Mouse (Mus musculus): ENCODE results near the gene Smtnl1. TPM values are rescaled to one million over a fixed set of nuclear protein-coding genes. Genes with fewer than 3 reads are reported as not detected.

Gene Smtnl1
- 0.25 and 0.38 TPM in 2 replicates for polyA plus RNA-seq (2015; fragmentation: Nextera tagmentation; extraction: Ambion mirVana)

- 47% methylated on average over 13 of the region's 13 CpGs for WGBS
- H3K27ac ChIP-seq: no peak within 1 kb of the TSS
These were observed at the start of gene Smtnl1 for GRCm38 (mm10) chr2:84822552-84822951. TSS of gene Smtnl1 (minus strand) at chr2:84822652.

DNA sequence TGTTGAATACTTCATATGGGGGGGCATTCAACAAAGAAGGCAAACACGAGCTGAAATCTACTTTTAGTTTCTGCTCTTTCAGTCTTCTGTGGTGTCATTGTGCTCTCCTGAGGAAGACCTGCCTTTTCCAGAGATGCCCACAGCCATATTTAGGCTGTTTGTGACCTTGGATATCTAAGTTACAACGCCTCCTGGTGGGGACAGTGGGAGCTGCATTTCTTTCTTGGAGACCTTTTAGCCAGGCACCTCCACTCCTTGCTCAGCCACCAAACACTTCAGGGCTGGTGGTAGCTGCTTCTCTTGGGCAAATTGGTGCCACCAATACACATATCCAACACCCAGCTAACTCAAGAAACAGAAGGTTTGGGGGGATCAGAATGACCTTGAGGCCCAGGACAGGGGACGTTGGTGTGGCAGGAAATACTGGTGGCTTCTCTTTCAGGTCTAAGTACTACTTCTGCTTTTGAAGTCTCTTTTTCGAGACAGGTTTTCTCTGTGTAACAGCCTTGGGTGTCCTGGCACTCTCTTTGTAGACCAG, 48.2 kb upstream of the Smtnl1 start:
- no peak for ATAC-seq (replicated peaks; ENCODE audit: insufficient number of reproducible peaks, insufficient read depth, low FRiP score, low read depth)
- Histone ChIP-seq H3K4me3 (no peak overlapping the region), H3K27me3 (peaks cover 96% of the 10 kb centered on the region), H3K9me3 (replicated peaks) (no peaks in the 10 kb centered on the region), H3K4me1 (replicated peaks) (peaks cover 18% of the 10 kb centered on the region), H3K4me2 (no peak overlapping the region), H3K27ac (no peak overlapping the region), H3K9ac (no peak overlapping the region), H3K36me3 (no peaks in the 10 kb centered on the region)
- WGBS: 52% methylated on average over 4 of the region's 4 CpGs

More at GRCm38 (mm10) chr2:84822552-84822951, at the start of gene Smtnl1:
- ATAC-seq (replicated peaks; ENCODE audit: insufficient number of reproducible peaks, insufficient read depth, low FRiP score, low read depth): no peak
- H3K4me3 ChIP-seq: no peak within 1 kb of the TSS
- H3K36me3 ChIP-seq: no peaks in the 10 kb centered on the region
- no peak within 1 kb of the TSS for H3K4me2 ChIP-seq
- peaks cover 3% of the 10 kb centered on the region; the same call in 1 of the 2 replicates for H3K27me3 ChIP-seq
- H3K9me3 ChIP-seq (replicated peaks): no peaks in the 10 kb centered on the region
- no peak within 1 kb of the TSS for H3K9ac ChIP-seq
- H3K4me1 ChIP-seq (replicated peaks): peaks cover 18% of the 10 kb centered on the region

GRCm38 (mm10) chr2:84868977-84869376, 46.5 kb upstream of the Smtnl1 start:
- Histone ChIP-seq H3K4me3 (no peak overlapping the region), H3K9me3 (replicated peaks) (no peaks in the 10 kb centered on the region), H3K27ac (no peak overlapping the region), H3K4me1 (replicated peaks) (peaks cover 21% of the 10 kb centered on the region), H3K4me2 (no peak overlapping the region), H3K27me3 (peaks cover 88% of the 10 kb centered on the region), H3K9ac (no peak overlapping the region), H3K36me3 (no peaks in the 10 kb centered on the region)
- 51% methylated on average over 2 of the region's 2 CpGs for WGBS
- ATAC-seq (replicated peaks; ENCODE audit: insufficient number of reproducible peaks, insufficient read depth, low FRiP score, low read depth): no peak

DNA sequence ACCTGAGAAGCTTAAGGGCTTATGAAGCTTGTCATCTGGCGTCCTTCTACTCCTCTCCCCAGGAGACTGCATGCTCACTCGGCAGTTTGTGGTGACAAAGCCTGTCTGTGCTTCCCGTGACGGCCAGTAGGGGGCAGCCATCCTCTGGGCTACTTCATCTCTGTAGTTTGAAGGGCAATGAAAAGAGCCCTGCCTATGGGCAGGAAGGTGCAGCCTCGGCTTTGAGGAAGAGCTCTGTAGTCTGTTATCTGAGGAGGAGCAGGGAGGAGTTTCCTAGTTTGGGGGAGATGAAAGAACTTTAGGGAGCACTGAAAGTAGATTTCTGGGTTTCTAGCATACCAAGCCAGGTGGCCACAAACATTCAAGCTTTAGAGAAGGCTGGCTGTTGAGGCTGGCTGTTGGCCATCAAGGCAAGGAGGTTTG, 46.1 kb upstream of the Smtnl1 start:
- Histone ChIP-seq H3K9ac (no peak overlapping the region), H3K4me1 (replicated peaks) (peaks cover 21% of the 10 kb centered on the region), H3K4me3 (no peak overlapping the region), H3K9me3 (replicated peaks) (no peaks in the 10 kb centered on the region), H3K4me2 (no peak overlapping the region), H3K36me3 (no peaks in the 10 kb centered on the region), H3K27ac (no peak overlapping the region), H3K27me3 (peaks cover 84% of the 10 kb centered on the region)
- 5% methylated on average over 5 of the region's 5 CpGs for WGBS
- ATAC-seq (replicated peaks; ENCODE audit: insufficient number of reproducible peaks, insufficient read depth, low FRiP score, low read depth): no peak

- Histone ChIP-seq H3K27ac (no peak overlapping the region), H3K36me3 (0 out of 2 replicates have a peak, but pooled peaks cover 1% of the 10 kb centered on the region), H3K9me3 (replicated peaks) (no peaks in the 10 kb centered on the region), H3K4me3 (peak overlapping the region; percentile 43), H3K9ac (peak overlapping the region; percentile 25; the same call in 1 of the 2 replicates), H3K4me1 (replicated peaks) (peaks cover 10% of the 10 kb centered on the region), H3K27me3 (peaks cover 58% of the 10 kb centered on the region), H3K4me2 (peak overlapping the region; percentile 67)
- ATAC-seq (replicated peaks; ENCODE audit: insufficient number of reproducible peaks, insufficient read depth, low FRiP score, low read depth): no peak
- WGBS: 2% methylated on average over 47 of the region's 47 CpGs
These were observed 43.4 kb upstream of the Smtnl1 start for GRCm38 (mm10) chr2:84865616-84866571.

- 71% methylated on average over 3 of the region's 3 CpGs for WGBS
- no peak overlapping the region for H3K27ac ChIP-seq
- H3K4me1 ChIP-seq (replicated peaks): peaks cover 10% of the 10 kb centered on the region
- H3K27me3 ChIP-seq: peaks cover 25% of the 10 kb centered on the region
- no peak overlapping the region for H3K4me3 ChIP-seq
- H3K4me2 ChIP-seq: no peak overlapping the region
- H3K36me3 ChIP-seq: peaks cover 14% of the 10 kb centered on the region
- no peak overlapping the region for H3K9ac ChIP-seq
- no peaks in the 10 kb centered on the region for H3K9me3 ChIP-seq (replicated peaks)
- ATAC-seq (replicated peaks; ENCODE audit: insufficient number of reproducible peaks, insufficient read depth, low FRiP score, low read depth): no peak
These were observed 39.8 kb upstream of the Smtnl1 start for GRCm38 (mm10) chr2:84862231-84862630.

DNA sequence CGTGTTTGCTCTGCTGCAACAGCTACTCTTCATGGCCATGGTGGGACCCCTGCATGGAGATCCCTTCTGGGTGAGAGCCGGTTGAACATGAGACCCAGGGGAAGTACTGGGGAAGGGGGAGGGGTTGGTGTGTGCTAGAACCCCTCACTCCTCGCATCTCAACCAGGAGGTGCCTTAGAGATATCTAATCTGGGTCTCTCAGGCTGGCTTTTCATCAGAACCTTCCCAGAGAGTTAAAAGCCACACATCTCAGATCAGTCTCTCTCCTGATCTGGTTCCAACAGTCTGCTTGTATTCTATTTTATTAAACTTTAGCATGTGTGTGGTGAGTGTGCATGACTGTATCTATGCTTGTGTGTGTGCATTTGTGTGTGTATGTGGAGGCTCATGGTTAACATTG, 39.0 kb upstream of the Smtnl1 start:
- Histone ChIP-seq H3K9me3 (replicated peaks) (no peaks in the 10 kb centered on the region), H3K27ac (no peak overlapping the region), H3K4me3 (no peak overlapping the region), H3K36me3 (peaks cover 16% of the 10 kb centered on the region), H3K27me3 (peaks cover 17% of the 10 kb centered on the region), H3K9ac (no peak overlapping the region), H3K4me1 (replicated peaks) (peaks cover 10% of the 10 kb centered on the region), H3K4me2 (no peak overlapping the region)
- 70% methylated on average over 3 of the region's 3 CpGs for WGBS
- no peak for ATAC-seq (replicated peaks; ENCODE audit: insufficient number of reproducible peaks, insufficient read depth, low FRiP score, low read depth)

GRCm38 (mm10) chr2:84859991-84860780, 37.7 kb upstream of the Smtnl1 start:
- no peak for ATAC-seq (replicated peaks; ENCODE audit: insufficient number of reproducible peaks, insufficient read depth, low FRiP score, low read depth)
- H3K4me2 ChIP-seq: no peak overlapping the region
- no peaks in the 10 kb centered on the region for H3K9me3 ChIP-seq (replicated peaks)
- peaks cover 5% of the 10 kb centered on the region for H3K27me3 ChIP-seq
- no peak overlapping the region for H3K4me3 ChIP-seq
- no peak overlapping the region for H3K9ac ChIP-seq
- 87% methylated on average over 7 of the region's 7 CpGs for WGBS
- peaks cover 19% of the 10 kb centered on the region for H3K36me3 ChIP-seq
- no peaks in the 10 kb centered on the region for H3K4me1 ChIP-seq (replicated peaks)
- no peak overlapping the region for H3K27ac ChIP-seq

DNA sequence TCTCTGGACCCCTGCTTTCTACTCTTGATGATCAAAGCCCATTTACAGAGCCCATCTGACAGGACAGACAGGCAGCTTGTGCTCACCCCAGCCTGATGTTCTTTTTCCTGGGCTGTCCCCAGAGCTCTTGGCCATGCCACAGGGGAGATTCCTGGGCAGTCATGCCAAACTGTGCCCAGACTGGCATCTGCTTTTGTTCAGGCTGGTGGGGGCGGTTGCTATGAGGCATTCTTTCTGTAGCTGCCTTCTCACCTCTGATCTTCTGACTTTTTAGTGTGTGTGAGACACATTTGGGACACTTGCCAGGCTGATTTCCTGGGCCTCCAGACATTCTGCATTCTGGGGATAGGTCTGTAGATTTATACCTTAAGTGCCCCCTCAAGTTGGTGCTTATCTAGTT, 36.1 kb upstream of the Smtnl1 start:
- no peak for ATAC-seq (replicated peaks; ENCODE audit: insufficient number of reproducible peaks, insufficient read depth, low FRiP score, low read depth)

GRCm38 (mm10) chr2:84855732-84856131, 33.3 kb upstream of the Smtnl1 start:
- Histone ChIP-seq H3K9me3 (replicated peaks) (no peaks in the 10 kb centered on the region), H3K27ac (no peak overlapping the region), H3K27me3 (no peaks in the 10 kb centered on the region), H3K4me1 (replicated peaks) (peaks cover 7% of the 10 kb centered on the region), H3K36me3 (peaks cover 17% of the 10 kb centered on the region), H3K4me3 (no peak overlapping the region), H3K9ac (no peak overlapping the region), H3K4me2 (no peak overlapping the region)
- 54% methylated on average over 2 of the region's 2 CpGs for WGBS
- no peak for ATAC-seq (replicated peaks; ENCODE audit: insufficient number of reproducible peaks, insufficient read depth, low FRiP score, low read depth)

More for the DNA sequence above, 36.1 kb upstream of the Smtnl1 start:
- Histone ChIP-seq H3K9me3 (replicated peaks) (no peaks in the 10 kb centered on the region), H3K27ac (no peak overlapping the region), H3K4me3 (no peak overlapping the region), H3K36me3 (peaks cover 19% of the 10 kb centered on the region), H3K4me1 (replicated peaks) (no peaks in the 10 kb centered on the region), H3K27me3 (no peaks in the 10 kb centered on the region), H3K9ac (no peak overlapping the region), H3K4me2 (no peak overlapping the region)
- 83% methylated on average over 1 of the region's 1 CpGs for WGBS

Data from heart, embryonic 15.5 days (tissue).